Mouse (Mus musculus) left cerebral cortex, postnatal 4 days (tissue): Measurements from ENCODE around the gene Vsnl1. TPM values are rescaled to one million over a fixed set of nuclear protein-coding genes. Genes with fewer than 3 reads are reported as not detected.

Experiments used
- DNase-seq: peaks from one replicate; pipeline ENCODE4 v3.0.0-alpha.2; 2022
- intact Hi-C: fragments of 180-260 bp; cut with DNase I; formaldehyde crosslinking; loops from one replicate; pipeline ENCODE4 v1.15.1; 2025
- total RNA-seq, 2 experiments: library from RNA; stranded (reverse); gene quantifications; 2 replicates each; pipeline ENCODE4 v1.2.3; 2021

Gene Vsnl1
- total RNA-seq: 100 to 1,000 TPM; 184 to 192 TPM

DNA sequence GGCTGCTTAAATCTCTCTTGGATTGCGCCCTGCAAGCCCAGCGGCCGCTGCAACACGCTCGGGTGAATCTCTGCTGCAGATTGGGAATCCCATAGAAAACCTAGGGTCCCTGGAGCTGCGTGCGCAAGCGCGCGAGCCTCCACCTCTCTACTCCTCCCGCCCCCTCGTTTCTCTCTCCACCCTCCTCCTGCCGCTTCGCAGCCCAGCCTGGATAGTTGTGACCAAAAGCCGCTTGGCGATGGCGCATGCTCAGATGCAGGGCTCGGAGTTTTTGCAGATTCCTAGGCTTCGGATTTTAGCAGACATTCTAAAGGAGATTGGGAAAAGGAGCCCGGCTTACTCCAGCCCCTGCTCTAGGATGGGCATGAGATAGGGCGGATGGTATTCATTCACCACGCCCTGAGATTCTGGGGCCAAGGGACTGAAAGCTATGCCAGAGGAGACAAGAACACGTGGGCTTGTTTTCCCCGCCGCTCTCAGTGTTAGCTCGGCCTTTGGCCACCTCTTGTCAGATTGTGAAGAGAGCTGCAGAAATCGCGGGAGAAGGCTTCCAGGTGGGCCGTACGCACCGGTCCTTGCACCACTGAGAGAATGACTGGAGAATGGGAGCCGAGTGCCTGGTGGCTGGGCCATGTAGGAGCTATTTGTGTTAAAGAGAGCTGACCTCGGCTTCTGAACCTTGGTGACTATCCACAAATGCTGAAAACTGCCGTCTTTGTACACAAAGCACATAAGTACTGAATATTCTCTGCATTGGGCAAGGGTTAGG, at the start of gene Vsnl1:
Gene Vsnl1 (minus strand): TSS at position 117 of the 769 bp plus-strand sequence.
- peak; percentile 91 for DNase-seq
- intact Hi-C loops: loop anchor here (10.0 kb wide), 2 partner anchors 92 to 708 kb away; no protein-coding TSS in a partner anchor

DNA sequence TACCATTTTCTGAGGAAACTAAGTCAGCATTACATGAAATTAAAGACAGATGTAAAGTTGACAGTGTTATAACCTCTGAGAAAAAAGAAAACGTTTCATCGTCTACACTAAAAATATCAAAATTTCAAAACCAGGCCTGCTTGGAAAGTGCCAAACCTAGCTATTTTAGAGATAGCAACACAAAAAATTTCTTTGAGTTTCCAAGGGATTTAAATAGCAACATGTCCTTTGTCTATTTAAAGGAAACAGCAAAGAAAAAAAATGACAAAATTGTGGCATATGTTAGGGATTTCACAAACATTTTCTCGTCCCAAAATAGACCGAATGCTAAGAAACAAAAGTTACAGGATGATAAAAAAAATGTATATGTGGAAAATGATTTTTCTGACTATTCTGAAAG, 20.2 kb upstream of the Vsnl1 start:
- no peak for DNase-seq
- intact Hi-C loops: no loop called here

DNA sequence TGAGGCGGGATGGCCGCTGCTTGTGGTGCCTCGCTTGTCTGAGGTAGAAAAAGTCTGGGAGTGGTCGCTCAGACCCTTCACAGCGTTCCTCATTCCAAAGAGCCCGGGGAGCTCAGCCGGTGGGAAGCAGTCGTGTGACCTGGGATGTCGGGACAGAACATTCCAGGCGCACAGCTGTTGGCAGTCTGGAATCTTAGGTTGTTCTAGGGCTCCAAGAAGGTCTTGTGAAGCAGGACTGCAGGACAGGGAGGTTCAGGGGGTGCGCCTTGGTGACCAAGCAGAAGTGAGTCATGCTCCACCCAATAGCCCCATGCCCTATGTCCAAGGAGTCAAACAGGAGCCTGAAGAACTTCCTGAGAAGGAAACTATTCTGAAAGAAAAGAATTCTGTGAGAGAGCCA, 19.8 kb upstream of the Vsnl1 start:
- intact Hi-C loops: no loop called here
- no peak for DNase-seq

DNA sequence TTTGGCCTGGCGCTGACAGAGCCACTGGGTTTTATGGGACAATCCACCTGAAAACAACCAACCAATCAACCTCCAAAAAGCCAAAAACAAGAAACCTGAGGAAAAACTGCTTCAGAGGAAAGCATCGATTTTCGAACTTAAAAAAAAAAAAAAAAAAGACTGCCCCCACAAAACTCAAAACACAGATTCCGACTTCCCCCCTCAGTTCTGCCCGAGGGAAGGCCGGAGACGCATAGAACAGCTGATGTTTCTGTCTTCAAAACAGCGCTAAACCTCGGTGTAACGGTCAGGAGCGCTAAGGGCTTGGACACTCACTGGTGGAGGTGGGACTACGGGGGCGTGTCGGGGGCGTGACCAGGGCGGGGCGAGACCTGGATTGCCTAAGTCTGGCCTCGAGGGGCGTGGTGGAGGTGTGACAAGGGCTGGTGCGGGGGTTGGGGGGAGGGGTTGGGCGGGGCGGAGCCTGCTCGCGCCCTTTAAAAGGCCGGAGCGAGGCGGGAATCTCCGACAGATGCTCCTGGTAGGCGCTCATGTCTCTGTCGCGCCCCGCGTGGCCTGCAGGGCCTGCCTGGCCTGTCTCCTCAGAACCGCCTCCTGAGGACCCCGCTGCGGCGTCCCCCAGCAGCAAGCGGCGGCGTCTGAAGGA, 19.3 kb upstream of the Vsnl1 start, which contains the start of gene Rad51ap2:
Gene Rad51ap2 (plus strand): TSS at position 531 of the 646 bp plus-strand sequence.
- peak; percentile 96 for DNase-seq
- intact Hi-C loops: no loop called here

DNA sequence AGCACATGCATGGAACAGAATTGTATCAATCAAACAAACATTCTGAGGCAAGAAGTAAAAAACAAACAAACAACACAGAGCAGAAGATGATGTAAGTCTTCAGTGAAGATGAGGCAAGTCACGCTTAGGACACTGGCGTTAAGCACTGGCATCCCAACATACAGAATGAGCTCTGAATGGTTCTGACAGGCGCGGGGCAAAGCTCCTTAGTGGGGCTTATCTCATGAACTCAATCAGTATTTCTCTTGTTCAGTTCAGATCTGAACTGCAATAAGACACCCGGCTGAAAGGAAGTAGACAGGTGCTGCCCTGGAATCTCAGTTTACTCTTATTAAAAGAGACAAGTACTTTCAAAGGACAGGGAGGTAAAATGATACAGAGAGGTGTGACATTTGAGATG, 17.7 kb upstream of the Vsnl1 start:
- intact Hi-C loops: no loop called here
- DNase-seq: no peak

DNA sequence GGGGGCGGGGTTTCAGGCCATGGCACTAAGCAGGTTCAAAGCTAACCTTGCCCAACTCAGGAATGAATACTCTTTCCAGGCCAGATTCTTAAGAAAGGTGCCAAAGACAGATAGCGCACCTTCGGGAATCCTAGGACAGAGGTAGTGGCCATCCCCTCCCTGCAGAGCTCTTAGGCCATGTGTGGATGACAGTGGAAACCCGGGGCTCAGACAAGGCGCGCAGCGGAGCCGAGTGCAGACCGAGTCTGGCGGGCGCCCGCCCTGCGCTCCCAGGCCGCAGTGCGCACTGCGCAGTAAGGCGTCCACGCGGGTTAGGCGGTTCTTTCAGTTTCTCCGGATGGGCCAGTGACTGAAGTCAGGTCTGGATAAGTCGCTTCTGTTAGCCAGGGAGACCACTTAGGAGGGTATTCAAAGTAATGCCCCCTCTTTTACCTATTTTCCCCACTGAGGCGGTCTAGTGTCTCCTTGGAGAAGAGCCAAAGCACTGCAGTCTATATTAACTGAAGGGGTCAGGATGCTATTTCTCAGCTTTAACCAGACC, 1.6 kb upstream of the Vsnl1 start:
- intact Hi-C loops: loop anchor here (10.0 kb wide), 2 partner anchors 93 to 707 kb away; no protein-coding TSS in a partner anchor

DNA sequence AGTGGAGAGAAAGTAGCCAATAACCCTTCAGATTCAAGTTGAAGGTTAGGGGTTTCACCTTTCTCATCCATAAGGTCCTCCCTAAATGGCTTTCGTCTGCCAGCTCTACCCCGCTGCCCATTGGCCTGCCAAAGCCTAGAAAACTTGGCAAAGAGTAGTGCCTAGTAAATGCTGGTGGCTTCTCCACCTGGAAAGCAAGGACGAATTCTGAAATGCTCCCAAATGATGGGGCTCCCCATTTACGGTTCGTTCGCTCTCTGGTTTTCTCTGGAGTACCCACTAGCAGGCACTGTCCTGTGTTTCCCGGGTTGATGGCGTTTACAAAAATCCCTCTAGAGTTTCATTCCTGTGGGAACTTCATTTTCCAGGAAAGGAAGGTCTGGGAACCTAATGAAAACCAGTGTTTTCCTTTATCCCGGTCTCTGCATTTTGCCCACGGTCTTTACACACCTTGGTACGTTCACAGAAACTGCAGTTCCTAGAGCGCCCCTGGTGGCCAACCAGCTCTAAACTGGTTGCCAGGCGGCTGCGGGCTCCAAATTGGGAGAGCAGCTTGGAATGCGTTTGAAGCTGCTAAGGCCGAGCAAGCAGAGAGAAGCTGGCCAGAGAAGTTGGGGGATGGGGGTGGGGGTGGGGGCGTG, 973 bp upstream of the Vsnl1 start:
- intact Hi-C loops: loop anchor here (10.0 kb wide), 2 partner anchors 93 to 707 kb away; no protein-coding TSS in a partner anchor
- peak; percentile 92 for DNase-seq

More for the DNA sequence above, 1.6 kb upstream of the Vsnl1 start:
- no peak for DNase-seq

DNA sequence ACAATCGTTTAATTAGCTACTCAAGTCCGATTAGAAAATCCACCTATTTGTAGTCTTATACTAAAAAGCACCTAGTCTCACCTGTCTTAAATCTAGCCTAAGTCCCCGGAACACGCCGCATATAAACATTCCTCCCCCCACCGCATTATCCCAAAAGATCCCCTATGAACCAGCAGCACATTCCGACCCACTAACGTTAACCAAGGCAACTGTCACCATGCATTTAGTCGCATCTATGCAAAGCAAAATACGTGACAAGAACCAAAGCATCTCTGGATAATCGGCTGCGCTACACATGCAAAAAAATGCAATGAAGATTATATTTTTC, 426 bp downstream of the Vsnl1 start:
- intact Hi-C loops: loop anchor here (10.0 kb wide), 2 partner anchors 91 to 709 kb away; no protein-coding TSS in a partner anchor
- DNase-seq: no peak

DNA sequence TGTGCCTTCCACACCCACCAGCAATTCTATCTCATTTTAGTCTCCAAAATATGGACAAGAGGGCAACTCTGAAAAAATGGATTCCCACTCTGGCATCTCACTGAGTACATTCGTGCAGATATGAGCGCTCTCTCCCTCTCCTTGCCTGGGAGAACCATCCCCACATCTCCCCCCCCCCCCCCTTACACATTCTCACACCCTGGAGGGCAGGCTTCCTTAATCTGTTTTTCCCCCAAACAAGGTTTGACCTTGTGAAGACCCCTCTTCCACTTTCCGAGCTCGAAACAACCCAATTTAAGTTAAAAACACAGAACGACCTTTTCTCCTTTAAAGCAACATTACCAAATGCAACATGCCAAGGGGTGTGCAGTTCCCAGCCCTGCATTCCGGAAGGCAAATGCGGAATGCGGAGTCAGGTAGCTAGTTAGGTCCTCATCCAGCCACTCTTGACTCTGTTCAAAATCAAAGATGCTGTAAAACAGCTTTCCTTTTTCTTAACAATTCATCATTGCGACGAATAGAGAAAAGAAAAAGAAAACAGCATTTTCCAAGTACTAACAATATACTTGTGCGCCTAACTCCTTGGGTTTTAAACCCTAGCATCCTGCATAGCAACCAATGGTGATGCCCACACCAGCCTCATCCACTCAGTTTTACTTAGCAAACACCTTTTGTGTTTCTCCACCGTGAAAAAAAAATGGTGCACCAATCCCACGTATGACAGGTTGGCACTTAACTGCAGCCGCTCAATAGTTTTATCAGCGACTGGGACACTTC, 979 bp downstream of the Vsnl1 start:
- intact Hi-C loops: loop anchor here (10.0 kb wide), 2 partner anchors 91 to 709 kb away; no protein-coding TSS in a partner anchor

DNA sequence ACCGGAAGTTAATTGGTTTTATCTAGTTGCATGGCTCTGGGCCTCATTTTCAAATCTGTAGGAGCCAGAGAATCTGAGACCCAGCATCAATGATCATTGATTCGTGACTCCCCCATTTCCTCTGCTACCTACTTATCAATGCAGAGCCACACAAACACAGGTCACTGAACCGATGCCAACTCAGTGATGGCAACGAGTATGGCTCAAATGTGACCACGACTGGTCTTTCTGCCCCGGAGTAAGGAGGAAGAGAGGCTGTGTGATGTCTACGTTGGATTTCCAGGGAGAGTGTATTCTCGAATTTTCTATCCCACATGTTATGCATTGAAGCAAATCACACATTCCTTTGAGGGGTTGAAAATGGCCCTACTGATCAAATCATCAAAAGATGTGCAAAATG, 2.0 kb downstream of the Vsnl1 start:
- DNase-seq: no peak
- intact Hi-C loops: loop anchor here (10.0 kb wide), 2 partner anchors 90 to 710 kb away; no protein-coding TSS in a partner anchor

More for the DNA sequence above, 979 bp downstream of the Vsnl1 start:
- no peak for DNase-seq

DNA sequence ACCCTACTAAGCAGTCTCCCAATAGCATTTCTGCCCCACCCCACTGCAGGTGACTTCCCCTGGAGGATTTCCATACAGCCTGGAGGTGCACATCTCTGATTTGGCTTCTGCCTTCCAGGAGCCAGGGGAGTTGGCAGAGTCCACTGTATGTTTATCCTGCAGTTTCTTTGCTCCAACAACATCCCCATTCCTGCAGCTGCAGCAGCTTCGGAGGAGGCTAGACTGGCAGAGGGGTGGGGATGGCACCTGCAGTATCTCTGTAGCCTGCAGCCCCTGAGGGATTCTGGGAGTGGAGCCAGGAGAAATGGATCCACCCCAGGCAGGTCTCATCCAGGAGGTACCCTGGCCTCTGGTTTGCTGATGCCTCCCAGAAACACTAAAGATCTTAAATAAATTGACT, 2.7 kb downstream of the Vsnl1 start:
- intact Hi-C loops: loop anchor here (10.0 kb wide), 2 partner anchors 89 to 711 kb away; no protein-coding TSS in a partner anchor

DNA sequence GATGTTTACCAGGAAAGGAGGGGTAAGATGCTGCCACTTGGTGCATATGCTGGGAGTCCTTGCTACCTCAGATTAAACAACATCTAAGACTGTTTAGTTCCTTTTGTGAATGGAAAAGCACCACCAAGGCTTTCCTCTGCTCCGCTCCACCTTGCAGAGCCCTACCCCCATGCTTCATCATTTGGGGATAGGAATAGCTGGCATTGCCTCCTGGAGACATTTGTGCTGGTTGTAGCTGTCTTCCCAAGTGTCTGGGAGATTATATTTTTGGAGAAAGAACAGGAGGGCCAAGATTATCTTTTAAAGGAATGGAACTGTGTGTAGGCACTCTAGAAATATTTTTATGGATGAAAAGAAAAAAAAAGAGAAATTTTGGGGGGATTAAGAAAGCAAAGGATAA, 3.3 kb downstream of the Vsnl1 start:
- intact Hi-C loops: loop anchor here (10.0 kb wide), 2 partner anchors 88 to 712 kb away; no protein-coding TSS in a partner anchor
- no peak for DNase-seq

More for the DNA sequence above, 2.7 kb downstream of the Vsnl1 start:
- no peak for DNase-seq

DNA sequence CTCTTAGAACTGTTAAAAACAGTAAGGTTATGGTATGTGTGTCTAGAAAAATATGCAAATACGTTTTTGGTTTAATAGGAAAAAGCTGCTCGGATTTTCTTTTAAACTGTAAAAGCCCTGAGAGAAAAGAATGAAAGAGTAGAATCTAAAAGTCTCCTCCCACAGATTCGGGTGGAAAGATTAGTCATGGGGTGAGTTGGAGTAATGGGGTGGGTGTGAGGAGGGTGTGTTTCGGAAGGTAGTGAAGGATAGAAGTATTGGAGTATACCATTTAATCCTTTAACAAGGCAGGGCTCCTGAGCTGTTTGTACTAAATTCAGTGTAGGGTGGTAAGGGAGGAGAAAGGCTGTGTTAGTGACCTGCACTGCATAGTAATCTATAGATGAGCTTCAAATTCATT, 9.0 kb downstream of the Vsnl1 start:
- intact Hi-C loops: no loop called here
- DNase-seq: no peak

DNA sequence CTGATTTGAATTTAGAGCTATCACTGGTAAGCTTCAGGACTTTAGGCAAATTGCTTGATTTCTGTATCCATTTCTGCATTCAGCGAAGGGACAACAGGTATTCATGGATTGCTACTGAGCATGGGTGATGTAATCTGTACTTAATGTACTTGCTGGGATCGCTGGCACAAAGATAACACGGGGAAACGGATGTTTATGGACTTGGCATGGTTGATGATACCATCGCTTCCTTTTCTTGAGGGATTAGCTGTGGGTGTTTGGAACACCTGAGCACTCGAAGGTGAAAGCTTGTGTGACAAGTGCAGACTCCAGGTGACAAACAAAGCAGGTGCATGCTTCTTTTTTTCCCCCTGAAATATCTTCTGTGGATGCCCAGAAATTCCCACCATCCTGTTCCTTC, 18.3 kb downstream of the Vsnl1 start:
- DNase-seq: no peak
- intact Hi-C loops: no loop called here

DNA sequence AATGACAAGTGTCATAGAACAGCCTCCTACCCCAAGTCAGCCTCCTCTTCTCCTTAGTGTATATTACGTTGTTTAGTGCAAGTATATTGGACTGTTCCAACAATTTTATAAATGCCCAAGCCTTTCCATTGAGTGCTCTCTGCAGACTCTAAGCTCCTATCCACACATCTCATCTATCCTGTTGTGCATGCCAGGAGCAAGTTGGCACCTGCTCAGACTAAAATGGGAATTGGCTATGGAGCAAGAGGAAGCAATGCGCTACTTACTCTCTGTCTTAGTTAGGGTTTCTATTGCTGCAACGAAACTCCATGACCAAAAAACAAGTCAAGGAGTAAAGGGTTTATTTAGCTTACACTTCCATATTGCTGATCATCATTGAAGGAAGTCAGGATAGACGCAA, 28.7 kb downstream of the Vsnl1 start:
- intact Hi-C loops: no loop called here
- DNase-seq: no peak

DNA sequence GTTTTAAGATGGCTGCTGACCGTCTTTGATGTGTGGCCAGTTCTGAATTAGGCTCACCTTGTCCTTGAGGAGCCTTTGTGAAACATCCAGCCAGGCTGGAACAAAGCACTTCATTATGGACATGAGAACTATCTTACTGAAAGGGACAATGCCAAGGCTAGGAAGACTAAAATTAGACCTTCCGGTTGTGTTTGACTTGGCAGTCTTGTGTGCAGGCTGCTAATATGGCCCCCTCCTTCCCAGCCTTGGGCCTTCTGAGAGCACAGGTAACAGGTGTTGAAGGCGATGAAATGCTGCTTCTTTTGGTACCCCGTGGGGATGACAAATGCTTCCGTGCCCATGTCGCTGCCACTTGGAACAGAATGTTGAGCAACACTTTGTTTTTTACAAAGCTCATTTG, 37.6 kb downstream of the Vsnl1 start:
- intact Hi-C loops: no loop called here
- DNase-seq: no peak

DNA sequence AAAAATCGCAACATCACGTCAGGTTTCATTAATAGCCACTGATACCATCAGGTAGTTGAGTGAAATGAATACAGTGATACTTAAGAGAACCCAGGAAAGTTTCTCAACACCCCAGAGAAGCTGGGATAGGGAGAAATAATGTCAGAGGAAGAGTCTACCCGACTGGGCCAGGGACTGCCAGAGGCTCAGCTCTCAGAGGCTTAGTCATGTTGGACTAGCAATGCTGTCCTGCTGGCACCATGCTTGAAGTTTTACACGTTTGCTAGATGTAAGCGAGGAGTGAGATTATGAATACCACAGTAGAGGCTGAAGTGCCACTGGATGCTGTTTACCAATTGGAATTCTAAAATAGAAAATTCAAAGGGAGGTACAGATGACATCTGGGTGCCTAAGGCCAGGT, 39.4 kb downstream of the Vsnl1 start:
- no peak for DNase-seq
- intact Hi-C loops: no loop called here

DNA sequence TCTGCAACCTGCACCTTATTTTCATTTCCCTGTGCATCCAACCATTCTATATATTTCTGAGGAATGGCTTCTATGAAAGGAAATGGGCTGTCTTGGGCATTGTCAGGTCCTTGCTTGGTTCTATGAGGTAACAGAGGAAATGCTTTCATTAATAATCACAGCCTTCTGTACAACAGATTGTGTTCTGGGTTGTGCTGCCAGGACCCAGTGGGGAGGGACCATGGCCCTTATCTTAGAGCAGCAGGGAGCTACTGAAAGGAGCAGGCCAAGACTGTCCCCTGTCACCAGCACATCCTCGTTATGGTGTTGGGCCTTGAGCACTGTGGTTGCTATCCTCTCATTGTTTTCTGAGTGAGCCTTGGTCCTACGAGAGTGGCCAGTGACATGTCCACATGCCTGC, 40.9 kb downstream of the Vsnl1 start:
- intact Hi-C loops: no loop called here
- peak; percentile 51 for DNase-seq

DNA sequence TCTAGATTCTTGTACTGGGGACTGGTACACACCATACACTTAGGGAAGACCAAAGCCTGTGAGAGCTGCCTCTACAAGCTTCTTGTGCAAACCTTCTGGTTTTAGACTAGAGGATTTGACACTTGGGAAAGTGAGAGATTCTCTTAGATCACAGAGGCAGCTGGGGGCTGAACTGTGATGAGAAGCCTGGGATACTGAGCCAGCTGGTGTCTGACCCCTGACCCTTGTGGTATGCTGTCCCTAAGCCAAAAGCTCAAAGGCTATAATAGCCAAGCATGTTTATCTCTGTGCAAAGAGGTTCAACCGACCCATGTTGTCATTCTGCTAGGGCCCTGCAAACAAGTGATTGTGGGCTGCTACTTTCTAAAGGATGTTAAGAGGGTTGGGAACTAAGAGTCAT, 43.9 kb downstream of the Vsnl1 start:
- no peak for DNase-seq
- intact Hi-C loops: no loop called here

DNA sequence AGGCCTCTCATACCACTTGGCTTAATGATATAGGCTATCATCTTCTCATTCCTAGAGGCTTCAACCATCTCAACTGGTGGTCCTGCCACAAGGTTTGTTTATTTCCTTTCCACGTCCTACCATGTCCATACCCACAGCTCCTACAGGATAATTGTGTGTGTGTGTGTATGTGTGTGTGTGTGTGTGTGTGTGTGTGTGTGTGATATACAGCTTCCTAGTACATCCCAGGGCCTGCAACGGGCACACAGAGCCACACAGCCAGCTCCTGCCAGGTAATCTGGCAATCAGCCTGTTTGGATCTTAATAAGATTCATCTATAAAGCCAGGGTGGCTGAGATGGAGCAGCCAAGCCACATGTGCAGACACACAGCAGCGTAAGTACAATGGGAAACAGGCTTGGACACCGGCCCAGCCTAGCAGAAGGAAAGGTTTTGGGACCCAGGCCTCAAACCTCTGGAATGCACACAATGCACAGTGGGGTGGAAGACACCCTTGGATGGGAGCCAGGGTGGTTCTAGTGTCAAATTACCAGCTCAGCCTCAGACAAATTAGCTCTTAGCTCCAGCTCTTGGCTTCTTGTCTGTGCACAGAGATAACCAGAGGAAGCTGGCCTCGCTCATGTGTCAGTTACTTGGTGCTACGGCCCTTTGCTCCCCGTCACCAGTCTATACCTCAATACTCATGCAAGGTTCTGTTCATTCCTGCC, 45.0 kb downstream of the Vsnl1 start:
- intact Hi-C loops: no loop called here
- peak; percentile 79 for DNase-seq
